ENCODE assay signal across 17 mouse cellular contexts in genomic region chr13:107365766-107366165, GRCm38 (mm10).
"Had no signal": no experiment of that assay in that cellular context is flagged by ENCODE, and none has a peak within 500 bp of the region (broad histone marks: within the 10 kb centered on the region; RNA-seq: fewer than 3 reads in every experiment).

No protein-coding gene starts in this region.

- H3K27ac ChIP-seq: midbrain, embryonic 10.5 days; midbrain, embryonic 12.5 days; neural tube, embryonic 13.5 days; neural tube, embryonic 15.5 days had no signal

- H3K4me3 ChIP-seq: midbrain, embryonic 10.5 days; midbrain, embryonic 12.5 days; myocyte; neural tube, embryonic 13.5 days; neural tube, embryonic 15.5 days had no signal

- DNase-seq: lung, embryonic 14.5 days; lung, postnatal 10 days; lung, postnatal 4 days; midbrain, embryonic 14.5 days; retina, postnatal 1 day; right cerebral cortex, adult 18-20 months; right cerebral cortex, postnatal 25 days; right cerebral cortex, postnatal 4 days; spleen, adult 18-20 months; thymus, adult 18-20 months; thymus, postnatal 14 days; thymus, postnatal 36 days had no signal
